Mouse (Mus musculus) midbrain, embryonic 10.5 days (tissue): ENCODE results near the gene H2afj. TPM values are rescaled to one million over a fixed set of nuclear protein-coding genes. Genes with fewer than 3 reads are reported as not detected.
A peak's percentile ranks its signal among the peaks of the same experiment; 100 is the strongest.

Source experiments
- DNase-seq: peaks from one replicate; pipeline ENCODE4 v3.0.0-alpha.2; 2017; ENCODE audit warnings: low spot score
- H3K27ac ChIP-seq: fragments of 300-500 bp; sonication (generic); replicated peaks from 2 replicates; pipeline ENCODE4 v1.5.1; 2016; ENCODE audit warnings: mild to moderate bottlenecking
- H3K27me3 ChIP-seq: fragments of 300-500 bp; sonication (generic); 2 replicates; pipeline ENCODE4 v1.6.1; 2016; ENCODE audit warnings: low read depth, mild to moderate bottlenecking; ENCODE audit not compliant: poor library complexity, severe bottlenecking
- H3K36me3 ChIP-seq: fragments of 300-500 bp; sonication (generic); 2 replicates; pipeline ENCODE4 v1.6.1; 2016; ENCODE audit warnings: mild to moderate bottlenecking, moderate library complexity
- H3K4me1 ChIP-seq: fragments of 300-500 bp; sonication (generic); 2 replicates; pipeline ENCODE4 v1.6.1; 2016
- H3K4me3 ChIP-seq: fragments of 300-500 bp; sonication (generic); 2 replicates; pipeline ENCODE4 v1.5.1; 2016; ENCODE audit warnings: mild to moderate bottlenecking, moderate library complexity
- H3K9me3 ChIP-seq: fragments of 300-500 bp; sonication (generic); replicated peaks from 2 replicates; pipeline ENCODE4 v1.6.1; 2016; ENCODE audit warnings: mild to moderate bottlenecking
- WGBS: fragments of 180-500 bp; shearing (Covaris S2); methylation state at CpG from one replicate; pipeline ENCODE4 v1.1.7; 2016; 5-methylcytosine and 5-hydroxymethylcytosine counted together
- polyA plus RNA-seq: library from polyadenylated mRNA; unstranded; fragments of >200 nt; fragmentation: Nextera tagmentation; extraction: Ambion mirVana; gene quantifications from 2 replicates; pipeline ENCODE4 v1.2.1, GENCODE M21; 2016

The H2afj gene
- polyA plus RNA-seq, result 97.4 and 102 TPM in 2 replicates

- under 1% methylated on average over 34 of the region's 34 CpGs for WGBS
- Histone ChIP-seq H3K27ac (peak within 1 kb of the TSS; percentile 85), H3K9me3 (no peaks in the 10 kb centered on the region), H3K27me3 (no peaks in the 10 kb centered on the region), H3K36me3 (peaks cover 27% of the 10 kb centered on the region), H3K4me1 (peaks cover 39% of the 10 kb centered on the region), H3K4me3 (peak within 1 kb of the TSS; percentile 87)
- DNase-seq, result peak; percentile 95
Measured at GRCm38 (mm10) chr6:136808014-136808417, at the start of gene H2afj. Gene H2afj, plus strand, starts transcription at chr6:136808244.

- H3K9me3 ChIP-seq, result no peaks in the 10 kb centered on the region
- DNase-seq, result no peak
- no peaks in the 10 kb centered on the region for H3K27me3 ChIP-seq
- no peak overlapping the region for H3K27ac ChIP-seq
- H3K36me3 ChIP-seq, result no peaks in the 10 kb centered on the region
- H3K4me3 ChIP-seq, result no peak overlapping the region
- WGBS, result 92% methylated on average over 1 of the region's 1 CpGs
- H3K4me1 ChIP-seq, result no peaks in the 10 kb centered on the region
Measured at GRCm38 (mm10) chr6:136763912-136764311, 44.1 kb upstream of the H2afj start.

GRCm38 (mm10) chr6:136769143-136769542 lies 38.9 kb upstream of the H2afj start:
- H3K4me3 ChIP-seq, result no peak overlapping the region
- no peaks in the 10 kb centered on the region for H3K9me3 ChIP-seq
- no peak for DNase-seq
- H3K27ac ChIP-seq, result no peak overlapping the region
- no peaks in the 10 kb centered on the region for H3K27me3 ChIP-seq
- WGBS, result 87% methylated on average over 8 of the region's 8 CpGs
- no peaks in the 10 kb centered on the region for H3K36me3 ChIP-seq
- H3K4me1 ChIP-seq, result no peaks in the 10 kb centered on the region

GRCm38 (mm10) chr6:136769859-136770258 lies 38.2 kb upstream of the H2afj start:
- no peaks in the 10 kb centered on the region for H3K9me3 ChIP-seq
- no peaks in the 10 kb centered on the region for H3K36me3 ChIP-seq
- 82% methylated on average over 7 of the region's 7 CpGs for WGBS
- H3K27ac ChIP-seq, result no peak overlapping the region
- no peaks in the 10 kb centered on the region for H3K27me3 ChIP-seq
- DNase-seq, result no peak
- no peaks in the 10 kb centered on the region for H3K4me1 ChIP-seq
- no peak overlapping the region for H3K4me3 ChIP-seq

- 82% methylated on average over 1 of the region's 1 CpGs for WGBS
- Histone ChIP-seq H3K27ac (no peak overlapping the region), H3K36me3 (no peaks in the 10 kb centered on the region), H3K27me3 (no peaks in the 10 kb centered on the region), H3K4me3 (no peak overlapping the region), H3K4me1 (no peaks in the 10 kb centered on the region), H3K9me3 (0 out of 2 replicates have a peak, but pooled peaks cover 3% of the 10 kb centered on the region)
- DNase-seq, result no peak
Measured at GRCm38 (mm10) chr6:136776392-136776791, 31.7 kb upstream of the H2afj start.

- Histone ChIP-seq H3K27ac (no peak within 1 kb of the TSS), H3K36me3 (no peaks in the 10 kb centered on the region), H3K4me3 (no peak within 1 kb of the TSS), H3K4me1 (no peaks in the 10 kb centered on the region), H3K27me3 (no peaks in the 10 kb centered on the region), H3K9me3 (0 out of 2 replicates have a peak, but pooled peaks cover 3% of the 10 kb centered on the region)
- 86% methylated on average over 20 of the region's 20 CpGs for WGBS
- no peak for DNase-seq
Measured at GRCm38 (mm10) chr6:136781377-136781986, 26.6 kb upstream of the H2afj start, which contains the start of gene Gucy2c. Gene Gucy2c, minus strand, starts transcription at chr6:136781765.

- no peaks in the 10 kb centered on the region for H3K36me3 ChIP-seq
- no peaks in the 10 kb centered on the region for H3K4me1 ChIP-seq
- 86% methylated on average over 12 of the region's 12 CpGs for WGBS
- H3K27ac ChIP-seq, result no peak overlapping the region
- DNase-seq, result no peak
- H3K27me3 ChIP-seq, result no peaks in the 10 kb centered on the region
- 0 out of 2 replicates have a peak, but pooled peaks cover 3% of the 10 kb centered on the region for H3K9me3 ChIP-seq
- no peak overlapping the region for H3K4me3 ChIP-seq
Measured at GRCm38 (mm10) chr6:136782146-136782545, 25.9 kb upstream of the H2afj start.

- H3K27me3 ChIP-seq, result no peaks in the 10 kb centered on the region
- no peaks in the 10 kb centered on the region for H3K4me1 ChIP-seq
- no peak overlapping the region for H3K4me3 ChIP-seq
- no peak for DNase-seq
- no peak overlapping the region for H3K27ac ChIP-seq
- H3K9me3 ChIP-seq, result 0 out of 2 replicates have a peak, but pooled peaks cover 3% of the 10 kb centered on the region
- 88% methylated on average over 9 of the region's 9 CpGs for WGBS
- no peaks in the 10 kb centered on the region for H3K36me3 ChIP-seq
Measured at GRCm38 (mm10) chr6:136782761-136783160, 25.3 kb upstream of the H2afj start.

GRCm38 (mm10) chr6:136789391-136789971 lies 18.6 kb upstream of the H2afj start:
- WGBS, result 81% methylated on average over 5 of the region's 5 CpGs

GRCm38 (mm10) chr6:136792884-136793758 lies 14.9 kb upstream of the H2afj start:
- Histone ChIP-seq H3K27me3 (peaks cover 12% of the 10 kb centered on the region), H3K36me3 (no peaks in the 10 kb centered on the region), H3K9me3 (no peaks in the 10 kb centered on the region), H3K4me1 (peaks cover 15% of the 10 kb centered on the region), H3K4me3 (peak overlapping the region; percentile 59), H3K27ac (no peak overlapping the region)
- DNase-seq, result no peak
- 33% methylated on average over 16 of the region's 16 CpGs for WGBS

More at GRCm38 (mm10) chr6:136789391-136789971, 18.6 kb upstream of the H2afj start:
- Histone ChIP-seq H3K27me3 (peaks cover 12% of the 10 kb centered on the region), H3K9me3 (no peaks in the 10 kb centered on the region), H3K4me3 (no peak overlapping the region), H3K4me1 (peaks cover 15% of the 10 kb centered on the region), H3K27ac (no peak overlapping the region), H3K36me3 (no peaks in the 10 kb centered on the region)
- DNase-seq, result no peak

- peaks cover 12% of the 10 kb centered on the region for H3K27me3 ChIP-seq
- H3K4me1 ChIP-seq, result peaks cover 15% of the 10 kb centered on the region
- peak; percentile 28 for DNase-seq
- H3K36me3 ChIP-seq, result no peaks in the 10 kb centered on the region
- peak overlapping the region; percentile 65; the same call in 1 of the 2 replicates for H3K27ac ChIP-seq
- H3K9me3 ChIP-seq, result no peaks in the 10 kb centered on the region
- peak overlapping the region; percentile 59 for H3K4me3 ChIP-seq
- under 1% methylated on average over 23 of the region's 24 CpGs for WGBS
Measured at GRCm38 (mm10) chr6:136793831-136794525, 14.1 kb upstream of the H2afj start.

- no peaks in the 10 kb centered on the region for H3K36me3 ChIP-seq
- WGBS, result 74% methylated on average over 1 of the region's 1 CpGs
- peaks cover 12% of the 10 kb centered on the region for H3K27me3 ChIP-seq
- DNase-seq, result no peak
- peaks cover 15% of the 10 kb centered on the region for H3K4me1 ChIP-seq
- no peak overlapping the region for H3K27ac ChIP-seq
- no peaks in the 10 kb centered on the region for H3K9me3 ChIP-seq
- no peak overlapping the region for H3K4me3 ChIP-seq
Measured at GRCm38 (mm10) chr6:136795110-136795509, 12.9 kb upstream of the H2afj start.
